Mouse (Mus musculus) ES-E14 (cell line): ENCODE results near the gene Unc13c. TPM values are rescaled to one million over a fixed set of nuclear protein-coding genes. Genes with fewer than 3 reads are reported as not detected.

ENCODE experiments used
- DNase-seq: peaks from one replicate; pipeline ENCODE4 v3.0.0-alpha.2; 2013; ENCODE audit warnings: low read depth, low spot score
- H3K27ac ChIP-seq: 2 replicates; pipeline ENCODE4 v1.5.1; 2012; ENCODE audit warnings: low read depth, mild to moderate bottlenecking, low read length, moderate library complexity, mixed read lengths; ENCODE audit not compliant: poor library complexity, insufficient read depth, severe bottlenecking
- H3K36me3 ChIP-seq: 2 replicates; pipeline ENCODE4 v1.6.1; 2012; ENCODE audit warnings: mild to moderate bottlenecking, low read length, moderate library complexity, mixed read lengths; ENCODE audit not compliant: control insufficient read depth, poor library complexity, insufficient read depth, severe bottlenecking
- H3K4me1 ChIP-seq, 2 experiments: fragments of 150-350 bp in 1 of 2; sonication (generic) in 1 of 2; 2 replicates each; pipeline ENCODE4 v1.6.1; 2012; ENCODE audit warnings: low read length in 2 of 2, mild to moderate bottlenecking in 1 of 2, mixed read lengths in 1 of 2; ENCODE audit not compliant: control insufficient read depth in 2 of 2, insufficient read depth in 2 of 2, poor library complexity in 1 of 2
- H3K4me3 ChIP-seq, 2 experiments: fragments of 150-350 bp in 1 of 2; sonication (generic) in 1 of 2; 2 replicates each; pipeline ENCODE4 v1.5.1; 2012; ENCODE audit warnings: low read length in 2 of 2, low read depth in 1 of 2, mild to moderate bottlenecking in 1 of 2, mixed read lengths in 1 of 2; ENCODE audit not compliant: insufficient read depth in 1 of 2, poor library complexity in 1 of 2, severe bottlenecking in 1 of 2
- H3K9ac ChIP-seq: 2 replicates; pipeline ENCODE4 v1.6.1; 2012; ENCODE audit warnings: low read depth, mild to moderate bottlenecking, low read length, mixed read lengths; ENCODE audit not compliant: poor library complexity, insufficient read depth, severe bottlenecking
- H3K9me3 ChIP-seq: fragments of 150-350 bp; sonication (generic); 2 replicates; pipeline ENCODE4 v1.6.1; 2012; ENCODE audit warnings: low read depth, mild to moderate bottlenecking, low read length; ENCODE audit not compliant: control insufficient read depth, insufficient read depth
- CHD2 ChIP-seq: IDR thresholded peaks from 2 replicates; pipeline ENCODE4 v1.6.1; 2014; ENCODE audit warnings: mild to moderate bottlenecking, low read depth, low read length, inconsistent platforms
- HCFC1 ChIP-seq: IDR thresholded peaks from 2 replicates; pipeline ENCODE4 v1.6.1; 2012; ENCODE audit warnings: low read length, inconsistent platforms, borderline replicate concordance; ENCODE audit not compliant: insufficient read depth
- MAFK ChIP-seq: IDR thresholded peaks from 2 replicates; pipeline ENCODE4 v1.6.1; 2014; ENCODE audit warnings: mild to moderate bottlenecking, low read depth, low read length, inconsistent platforms; ENCODE audit not compliant: insufficient read depth
- ZC3H11A ChIP-seq: IDR thresholded peaks from 2 replicates; pipeline ENCODE4 v1.6.1; 2012; ENCODE audit warnings: low read depth, mild to moderate bottlenecking, inconsistent platforms, low read length, borderline replicate concordance
- ZNF384 ChIP-seq: IDR thresholded peaks from 2 replicates; pipeline ENCODE4 v1.6.1; 2012; ENCODE audit warnings: low read depth, low read length, inconsistent platforms
- in situ Hi-C, 2 experiments: fragments of 600-800 bp; cut with MboI; formaldehyde crosslinking; loops; one replicate each; pipeline ENCODE4 v1.15.1; 2025; ENCODE audit warnings: low sequenced_read_pairs in 2 of 2, inconsistent platforms in 1 of 2; ENCODE audit not compliant: unreplicated experiment in 2 of 2
- total RNA-seq: library from RNA; depleted of rRNA; stranded (reverse); fragments of 300-350 nt; gene quantifications from 2 replicates; pipeline ENCODE4 v1.2.3, GENCODE M21; 2012

Gene Unc13c
- total RNA-seq, 1 experiment, result under 0.01 TPM

GRCm38 (mm10) chr9:73987236-73987635 is 18.5 kb upstream of the Unc13c start:
- no peak overlapping the region for H3K9ac ChIP-seq
- H3K4me3 ChIP-seq, result no peak overlapping the region
- no peaks in the 10 kb centered on the region for H3K9me3 ChIP-seq
- no peaks in the 10 kb centered on the region for H3K4me1 ChIP-seq
- no peak overlapping the region for H3K27ac ChIP-seq
- no peak for DNase-seq
- in situ Hi-C loops, result loop anchor here (10.0 to 25.0 kb wide), 3 partner anchors 425 to 800 kb away; no protein-coding TSS in a partner anchor
- no peak for TF ChIP-seq CHD2
- no peak for TF ChIP-seq MAFK
- TF ChIP-seq ZNF384, result no peak
- no peak for TF ChIP-seq HCFC1
- TF ChIP-seq ZC3H11A, result no peak
- no peaks in the 10 kb centered on the region for H3K36me3 ChIP-seq

- peak; percentile 58 for DNase-seq
- in situ Hi-C loops, result loop anchor here (10.0 to 25.0 kb wide), 3 partner anchors 420 to 795 kb away; no protein-coding TSS in a partner anchor
- Histone ChIP-seq H3K4me3 (no peak overlapping the region), H3K36me3 (no peaks in the 10 kb centered on the region), H3K9me3 (no peaks in the 10 kb centered on the region), H3K4me1 (no peaks in the 10 kb centered on the region), H3K9ac (no peak overlapping the region), H3K27ac (no peak overlapping the region)
- TF ChIP-seq ZNF384, result no peak
- no peak for TF ChIP-seq MAFK
- no peak for TF ChIP-seq HCFC1
- peak; percentile 52; the same call in 1 of the 2 replicates for TF ChIP-seq ZC3H11A
- TF ChIP-seq CHD2, result no peak
These were observed 14.0 kb upstream of the Unc13c start for GRCm38 (mm10) chr9:73982597-73983344.

- Histone ChIP-seq H3K9ac (no peak overlapping the region), H3K36me3 (no peaks in the 10 kb centered on the region), H3K4me1 (no peaks in the 10 kb centered on the region), H3K4me3 (no peak overlapping the region), H3K27ac (no peak overlapping the region), H3K9me3 (no peaks in the 10 kb centered on the region)
- DNase-seq, result no peak
- in situ Hi-C loops, result no loop called here
- TF ChIP-seq ZNF384, result no peak
- TF ChIP-seq HCFC1, result no peak
These were observed 3.7 kb upstream of the Unc13c start for GRCm38 (mm10) chr9:73972327-73972988.

- no peaks in the 10 kb centered on the region for H3K4me1 ChIP-seq
- in situ Hi-C loops, result no loop called here
- H3K9me3 ChIP-seq, result no peaks in the 10 kb centered on the region
- no peak overlapping the region for H3K27ac ChIP-seq
- no peaks in the 10 kb centered on the region for H3K36me3 ChIP-seq
- TF ChIP-seq HCFC1 (no peak), MAFK (no peak), CHD2 (no peak), ZNF384 (no peak), ZC3H11A (no peak)
- H3K4me3 ChIP-seq, result no peak overlapping the region
- DNase-seq, result no peak
- no peak overlapping the region for H3K9ac ChIP-seq
These were observed 2.0 kb upstream of the Unc13c start for GRCm38 (mm10) chr9:73970717-73971116.
